Mouse (Mus musculus) retina, postnatal 7 days (tissue): ENCODE measurements around the gene Adam1b.

ENCODE experiments used
- DNase-seq: peaks from one replicate; pipeline ENCODE4 v3.0.0-alpha.2; 2012; ENCODE audit warnings: low read depth, low spot score

Gene Adam1b

GRCm38 (mm10) chr5:121500719-121501118, 2.5 kb downstream of the Adam1b start:
- DNase-seq = no peak

- DNase-seq = no peak
Measured at GRCm38 (mm10) chr5:121493305-121493704, 9.9 kb downstream of the Adam1b start.

- no peak for DNase-seq
Measured at GRCm38 (mm10) chr5:121484801-121485200, 18.4 kb downstream of the Adam1b start.

- peak; percentile 57 for DNase-seq
Measured at GRCm38 (mm10) chr5:121477680-121478079, 25.6 kb downstream of the Adam1b start.

- DNase-seq = no peak
Measured at GRCm38 (mm10) chr5:121476040-121476439, 27.2 kb downstream of the Adam1b start.

GRCm38 (mm10) chr5:121474610-121475009, 28.6 kb downstream of the Adam1b start:
- DNase-seq = no peak

- no peak for DNase-seq
Measured at GRCm38 (mm10) chr5:121472411-121472810, 30.8 kb downstream of the Adam1b start.

- DNase-seq = no peak
Measured at GRCm38 (mm10) chr5:121469566-121469965, 33.7 kb downstream of the Adam1b start.

- no peak for DNase-seq
Measured at GRCm38 (mm10) chr5:121463601-121464250, 39.5 kb downstream of the Adam1b start.

GRCm38 (mm10) chr5:121462967-121463366, 40.3 kb downstream of the Adam1b start:
- DNase-seq = no peak

GRCm38 (mm10) chr5:121462171-121462502, 41.1 kb downstream of the Adam1b start:
- DNase-seq = no peak

- no peak for DNase-seq
Measured at GRCm38 (mm10) chr5:121461339-121462170, 41.7 kb downstream of the Adam1b start.

GRCm38 (mm10) chr5:121455510-121456265, 47.5 kb downstream of the Adam1b start:
- DNase-seq = no peak

- no peak for DNase-seq
Measured at GRCm38 (mm10) chr5:121454503-121454782, 48.8 kb downstream of the Adam1b start.

- DNase-seq = no peak
Measured at GRCm38 (mm10) chr5:121453743-121454502, 49.3 kb downstream of the Adam1b start.

GRCm38 (mm10) chr5:121452906-121453305, 50.3 kb downstream of the Adam1b start:
- DNase-seq = no peak

GRCm38 (mm10) chr5:121452026-121452869, 51.0 kb downstream of the Adam1b start, which contains the start of gene Erp29:
Gene Erp29 (minus strand): TSS chr5:121452506.
- DNase-seq = peak; percentile 96

GRCm38 (mm10) chr5:121451644-121452025, 51.6 kb downstream of the Adam1b start, which contains the start of gene Tmem116:
Gene Tmem116 (plus strand): TSS chr5:121451893.
- no peak for DNase-seq

GRCm38 (mm10) chr5:121451203-121451602, 52.0 kb downstream of the Adam1b start:
- DNase-seq = no peak

- DNase-seq = no peak
Measured at GRCm38 (mm10) chr5:121450476-121450875, 52.8 kb downstream of the Adam1b start.
